Mouse (Mus musculus) testis, adult 2 months (tissue): ENCODE measurements around the gene Naglu. TPM values are rescaled to one million over a fixed set of nuclear protein-coding genes. Genes with fewer than 3 reads are reported as not detected.

Experiments used
- H3K27ac ChIP-seq: fragments of 200-500 bp; 2 replicates; pipeline ENCODE4 v1.5.1; 2012; ENCODE audit warnings: low read depth, low read length; ENCODE audit not compliant: control insufficient read depth, insufficient read depth
- H3K27me3 ChIP-seq: fragments of 200-500 bp; 2 replicates; pipeline ENCODE4 v1.6.1; 2012; ENCODE audit warnings: mild to moderate bottlenecking, low read length, moderate library complexity; ENCODE audit not compliant: control insufficient read depth, insufficient read depth
- H3K36me3 ChIP-seq: fragments of 200-500 bp; 2 replicates; pipeline ENCODE4 v1.6.1; 2012; ENCODE audit warnings: mild to moderate bottlenecking, low read length; ENCODE audit not compliant: control insufficient read depth, insufficient read depth
- H3K4me1 ChIP-seq: fragments of 200-500 bp; 2 replicates; pipeline ENCODE4 v1.6.1; 2012; ENCODE audit warnings: low read length; ENCODE audit not compliant: control insufficient read depth, insufficient read depth
- H3K4me3 ChIP-seq: fragments of 200-500 bp; 2 replicates; pipeline ENCODE4 v1.5.1; 2012; ENCODE audit warnings: low read depth, mild to moderate bottlenecking, low read length, moderate library complexity, mixed read lengths; ENCODE audit not compliant: control insufficient read depth
- CTCF ChIP-seq: fragments of 200-500 bp; IDR thresholded peaks from 2 replicates; pipeline ENCODE4 v1.5.1; 2012; ENCODE audit warnings: low read depth, mild to moderate bottlenecking, inconsistent platforms, low read length, moderate library complexity; ENCODE audit not compliant: control insufficient read depth, insufficient read depth, insufficient replicate concordance
- POLR2A ChIP-seq: fragments of 200-500 bp; IDR thresholded peaks from 2 replicates; pipeline ENCODE4 v1.6.1; 2012; ENCODE audit warnings: low read depth, mild to moderate bottlenecking, inconsistent platforms, low read length, moderate library complexity; ENCODE audit not compliant: control insufficient read depth
- polyA plus RNA-seq: library from polyadenylated mRNA; depleted of rRNA; stranded (reverse); fragments of >200 nt; gene quantifications from 2 replicates; pipeline ENCODE4 v1.2.3, GENCODE M21; 2012

Gene Naglu
- polyA plus RNA-seq, 1 experiment, result 46.2 TPM

DNA sequence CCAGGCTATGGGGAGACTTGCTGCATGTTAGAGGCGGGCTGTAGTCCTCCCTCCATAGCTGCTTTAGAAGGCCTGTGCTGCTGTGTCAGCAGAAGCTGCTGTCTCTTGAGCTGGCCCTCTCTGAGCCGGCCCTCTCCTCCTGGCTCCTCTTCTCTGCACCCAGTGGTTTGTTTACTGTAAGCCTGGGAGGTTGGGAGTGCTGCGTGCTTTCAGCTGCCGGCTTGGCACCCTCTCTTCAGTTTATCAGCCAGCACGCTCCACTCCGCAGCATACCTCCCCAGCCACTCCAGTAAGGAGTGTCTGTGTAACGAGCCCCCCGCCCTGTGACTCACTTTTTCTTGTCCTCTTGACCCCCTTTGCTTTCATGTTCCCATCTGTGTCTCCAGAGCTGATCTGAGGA is 12.9 kb upstream of the Naglu start:
- Histone ChIP-seq H3K4me1 (peaks cover 10% of the 10 kb centered on the region), H3K27me3 (no peaks in the 10 kb centered on the region), H3K4me3 (no peak overlapping the region), H3K36me3 (no peaks in the 10 kb centered on the region), H3K27ac (peak overlapping the region; percentile 73)
- TF ChIP-seq CTCF, result no peak
- TF ChIP-seq POLR2A, result peak; percentile 26; the same call in 1 of the 2 replicates

GRCm38 (mm10) chr11:101057860-101058259 is 12.0 kb upstream of the Naglu start:
- H3K36me3 ChIP-seq, result no peaks in the 10 kb centered on the region
- TF ChIP-seq POLR2A, result no peak
- TF ChIP-seq CTCF, result peak; percentile 58; the same call in 1 of the 2 replicates
- no peaks in the 10 kb centered on the region for H3K27me3 ChIP-seq
- H3K4me3 ChIP-seq, result no peak overlapping the region
- H3K4me1 ChIP-seq, result peaks cover 11% of the 10 kb centered on the region
- no peak overlapping the region for H3K27ac ChIP-seq

- TF ChIP-seq POLR2A (no peak), CTCF (no peak)
- Histone ChIP-seq H3K36me3 (no peaks in the 10 kb centered on the region), H3K4me1 (peaks cover 14% of the 10 kb centered on the region), H3K27me3 (no peaks in the 10 kb centered on the region), H3K27ac (peak overlapping the region; percentile 85), H3K4me3 (no peak overlapping the region)
Observed at GRCm38 (mm10) chr11:101058726-101059125, 11.1 kb upstream of the Naglu start.

DNA sequence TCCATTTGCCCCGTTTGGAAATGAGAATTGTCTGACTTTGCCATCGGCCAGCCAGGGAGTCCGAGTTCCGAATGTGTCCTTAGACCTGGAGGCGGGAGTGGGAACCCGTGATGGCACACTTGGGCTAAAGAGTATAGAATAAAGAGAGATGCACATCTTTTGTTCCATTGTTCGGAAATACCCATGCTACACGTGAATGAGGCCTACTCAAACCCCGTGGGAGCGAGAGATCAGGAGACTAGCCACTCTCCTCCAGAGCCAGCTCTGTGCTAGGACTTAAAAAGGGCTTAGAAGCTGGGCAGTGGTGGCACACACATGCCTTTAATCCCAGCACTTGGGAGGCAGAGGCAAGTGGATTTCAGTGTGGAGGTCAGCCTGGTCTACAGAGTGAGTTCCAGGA is 10.3 kb upstream of the Naglu start:
- no peaks in the 10 kb centered on the region for H3K27me3 ChIP-seq
- peak overlapping the region; percentile 85 for H3K27ac ChIP-seq
- no peaks in the 10 kb centered on the region for H3K36me3 ChIP-seq
- H3K4me3 ChIP-seq, result no peak overlapping the region
- TF ChIP-seq POLR2A, result no peak
- no peak for TF ChIP-seq CTCF
- H3K4me1 ChIP-seq, result peaks cover 14% of the 10 kb centered on the region

DNA sequence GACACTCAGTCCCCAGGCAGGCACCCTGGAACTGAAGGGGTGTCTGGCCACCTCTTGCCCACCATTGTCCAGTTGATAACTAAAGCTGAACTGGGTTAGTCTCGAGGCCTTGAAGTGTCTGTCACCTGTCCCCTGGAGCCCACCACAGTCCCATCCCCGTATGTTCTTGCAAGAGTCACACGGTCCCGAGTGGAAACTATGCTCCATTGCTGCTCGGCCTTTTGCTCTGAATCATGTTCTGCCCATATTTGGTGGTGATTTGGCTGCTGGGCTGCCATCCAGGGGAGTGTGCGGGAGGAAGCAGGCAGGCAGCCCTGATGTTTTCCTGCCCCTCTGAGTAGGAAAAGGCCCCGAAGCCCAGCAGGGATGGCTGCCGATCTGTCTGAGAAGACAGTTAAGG is 9.7 kb upstream of the Naglu start:
- Histone ChIP-seq H3K36me3 (no peaks in the 10 kb centered on the region), H3K4me1 (peaks cover 14% of the 10 kb centered on the region), H3K4me3 (no peak overlapping the region), H3K27me3 (no peaks in the 10 kb centered on the region), H3K27ac (peak overlapping the region; percentile 85)
- no peak; the same call in 1 of the 2 replicates for TF ChIP-seq POLR2A
- TF ChIP-seq CTCF, result no peak

DNA sequence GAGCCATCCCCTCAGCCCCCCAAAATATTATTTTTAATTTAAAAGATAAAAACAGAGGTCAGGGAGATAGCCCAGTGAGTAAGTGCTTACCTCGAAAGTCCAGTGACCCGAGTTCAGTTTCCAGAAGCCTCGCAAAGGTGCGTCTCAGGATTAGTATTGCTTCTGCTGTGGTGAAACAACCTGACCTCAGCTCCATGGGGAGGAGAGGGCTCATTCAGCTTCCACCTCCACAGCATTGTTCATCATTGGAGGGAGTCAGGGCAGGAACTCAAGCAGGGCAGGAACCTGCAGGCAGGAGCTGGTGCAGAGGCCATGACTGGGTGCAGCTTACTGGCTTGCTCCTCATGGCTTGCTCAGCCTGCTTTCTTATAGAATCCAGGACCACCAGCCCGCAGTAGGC is 8.8 kb upstream of the Naglu start:
- no peak for TF ChIP-seq CTCF
- no peak for TF ChIP-seq POLR2A
- no peaks in the 10 kb centered on the region for H3K36me3 ChIP-seq
- no peak overlapping the region for H3K4me3 ChIP-seq
- H3K4me1 ChIP-seq, result peaks cover 17% of the 10 kb centered on the region
- peak overlapping the region; percentile 47 for H3K27ac ChIP-seq
- no peaks in the 10 kb centered on the region for H3K27me3 ChIP-seq

DNA sequence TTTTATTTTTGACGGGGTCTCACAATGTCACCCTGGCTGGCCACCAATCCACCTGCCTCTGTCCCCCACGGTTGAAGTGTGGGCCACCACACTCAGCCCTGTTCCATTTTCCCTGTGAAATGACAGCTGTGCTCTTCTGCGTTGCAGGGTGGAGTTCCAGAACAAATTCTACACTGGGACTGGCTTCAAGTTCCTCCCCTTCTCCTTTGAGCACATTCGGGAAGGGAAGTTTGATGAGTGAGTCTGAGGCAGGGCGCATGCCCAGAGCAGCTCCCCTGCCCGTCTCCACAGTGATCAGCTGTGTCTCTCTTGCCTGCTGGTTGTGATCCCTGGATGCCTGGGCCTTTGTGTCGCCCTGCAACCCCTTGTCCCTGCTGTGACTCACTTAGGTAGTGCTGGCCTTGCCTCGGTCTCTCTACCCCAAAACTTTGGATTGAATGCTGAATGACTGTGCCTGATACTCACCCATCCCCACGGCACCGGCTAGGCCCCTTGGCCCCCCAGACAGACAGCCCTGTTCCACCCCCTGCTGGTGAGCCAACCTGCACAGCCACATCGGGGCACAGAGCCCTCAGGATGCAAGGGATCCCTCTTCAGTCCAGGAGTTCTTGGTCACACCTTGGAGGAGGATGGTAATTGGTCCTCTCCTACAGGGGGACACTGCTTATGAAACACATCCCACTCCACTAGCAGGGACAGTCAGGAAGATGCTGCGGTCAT is 7.5 kb upstream of the Naglu start:
- no peaks in the 10 kb centered on the region for H3K36me3 ChIP-seq
- H3K27me3 ChIP-seq, result no peaks in the 10 kb centered on the region
- no peak for TF ChIP-seq CTCF
- no peak for TF ChIP-seq POLR2A
- H3K27ac ChIP-seq, result peak overlapping the region; percentile 46
- H3K4me3 ChIP-seq, result no peak overlapping the region
- H3K4me1 ChIP-seq, result peaks cover 21% of the 10 kb centered on the region

DNA sequence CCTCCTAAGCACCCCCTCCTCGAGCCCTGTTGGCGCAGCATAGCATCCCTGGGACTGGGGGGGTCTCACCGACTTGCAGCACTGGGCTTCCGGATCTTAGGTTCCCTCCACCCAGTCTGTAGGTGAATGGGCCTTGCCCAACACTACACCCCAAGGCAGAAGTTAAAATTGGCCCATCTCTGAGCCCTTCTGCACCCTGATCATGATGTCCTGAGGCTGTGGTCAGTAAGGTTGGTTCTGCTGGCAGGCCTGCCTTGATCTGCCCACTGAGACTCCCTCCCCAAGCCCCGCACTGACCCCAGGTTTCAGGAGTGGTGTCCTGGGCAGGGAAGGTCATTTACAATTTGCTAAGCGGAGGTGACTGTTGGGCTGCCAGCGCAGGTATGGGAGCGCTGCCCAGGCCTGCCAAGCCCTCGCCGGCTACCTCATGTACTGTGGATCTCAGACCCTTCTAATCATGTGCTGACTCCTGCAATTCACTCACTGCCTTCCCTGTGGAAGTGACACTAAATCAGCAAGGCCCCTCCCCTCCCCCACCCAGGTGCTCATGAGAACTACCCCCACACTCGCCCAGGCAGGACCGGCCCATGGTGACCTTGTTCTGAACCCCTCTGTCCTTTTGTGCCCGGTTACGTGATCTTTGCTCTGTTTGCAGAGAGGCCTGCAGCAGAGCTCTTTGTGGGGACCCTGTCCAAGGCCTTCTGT is 6.7 kb upstream of the Naglu start:
- H3K36me3 ChIP-seq, result no peaks in the 10 kb centered on the region

More for the DNA sequence above, 6.7 kb upstream of the Naglu start:
- Histone ChIP-seq H3K4me1 (peaks cover 21% of the 10 kb centered on the region), H3K27ac (peak overlapping the region; percentile 76), H3K4me3 (no peak overlapping the region), H3K27me3 (no peaks in the 10 kb centered on the region)
- TF ChIP-seq POLR2A, result no peak
- no peak for TF ChIP-seq CTCF
